Mouse (Mus musculus): ENCODE measurements around the gene Spdya. TPM values are rescaled to one million over a fixed set of nuclear protein-coding genes. Genes with fewer than 3 reads are reported as not detected.
"Not testable (repeated sequence)": the region's sequence is repeated elsewhere in the genome, so short reads cannot be mapped to it uniquely, and the experiment has no call there.

The Spdya gene
- total RNA-seq, 2 experiments from 2014 or later, result 2.2 to 2.6 TPM

- no peak for DNase-seq (ENCODE audit: low spot score in 2 of 2)
Measured at GRCm38 (mm10) chr17:71617974-71618373, 66.1 kb downstream of the Spdya start.

GRCm38 (mm10) chr17:71631806-71632205 is 79.9 kb downstream of the Spdya start:
- DNase-seq (ENCODE audit: low spot score in 2 of 2), result no peak

GRCm38 (mm10) chr17:71633350-71633749 is 81.5 kb downstream of the Spdya start:
- no peak for DNase-seq (ENCODE audit: low spot score in 2 of 2)

GRCm38 (mm10) chr17:71636786-71637185 is 84.9 kb downstream of the Spdya start:
- DNase-seq (ENCODE audit: low spot score in 2 of 2), result no peak

GRCm38 (mm10) chr17:71637750-71638265 is 85.9 kb downstream of the Spdya start:
- DNase-seq (ENCODE audit: low spot score in 2 of 2), result no peak

GRCm38 (mm10) chr17:71639056-71639455 is 87.2 kb downstream of the Spdya start:
- DNase-seq (ENCODE audit: low spot score in 2 of 2), result not testable (repeated sequence)

Other genes starting within 250 kb of the Spdya start
- 1 to 10 TPM; 2.7 to 2.8 TPM for gene Emilin2, start 240.1 kb upstream of the Spdya start, total RNA-seq (2021)
- 1 to 10 TPM in 1 of 2 experiments, under 1 TPM in 1; 0.61 to 2.5 TPM for gene Gm4707, start 92.1 kb upstream of the Spdya start, total RNA-seq (2021)
- 10 to 100 TPM; 29.2 to 33.0 TPM for gene Smchd1, start 76.7 kb upstream of the Spdya start, total RNA-seq (2021)
- under 1 TPM in 1 of 2 experiments, not detected in 1; 0.21 TPM for gene Ndc80, start 25.2 kb upstream of the Spdya start, total RNA-seq (2021)
- gene Wdr43, start 63.8 kb downstream of the Spdya start, total RNA-seq (2021), result 10 to 100 TPM; 23.2 to 24.5 TPM
- gene Togaram2, start 121.2 kb downstream of the Spdya start, total RNA-seq (2021), result 1 to 10 TPM; 2.7 to 3.2 TPM
- gene Pcare, start 200.8 kb downstream of the Spdya start, total RNA-seq (2021), result under 1 TPM; 0.44 to 0.45 TPM
- gene Clip4, start 216.4 kb downstream of the Spdya start, total RNA-seq (2021), result 10 to 100 TPM; 72.8 to 82.4 TPM

Data from left cerebral cortex, adult 18-20 months (tissue).